Mouse (Mus musculus) heart, embryonic 12.5 days (tissue): ENCODE measurements at regions not wholly inside any gene's neighbourhood (a gene's known extent, or its start where the extent isn't known, plus 50 kb on each side); places are given as distances from the start of the nearest gene placed in this dataset.

ENCODE experiments used
- ATAC-seq: fragments of 200-750 bp; cut with Nextera tagmentation; 2 replicates; pipeline ENCODE4 v1.8.0; 2017; ENCODE audit warnings: moderate TSS enrichment, moderate library complexity; ENCODE audit not compliant: insufficient number of reproducible peaks, low FRiP score
- H3K27ac ChIP-seq: fragments of 300-500 bp; sonication (generic); 2 replicates; pipeline ENCODE4 v1.5.1; 2016; ENCODE audit warnings: mild to moderate bottlenecking, moderate library complexity; ENCODE audit not compliant: poor library complexity, severe bottlenecking
- H3K27me3 ChIP-seq: fragments of 300-500 bp; sonication (generic); replicated peaks from 2 replicates; pipeline ENCODE4 v1.6.1; 2016; ENCODE audit warnings: mild to moderate bottlenecking, moderate library complexity
- H3K36me3 ChIP-seq: fragments of 300-500 bp; sonication (generic); 2 replicates; pipeline ENCODE4 v1.6.1; 2016; ENCODE audit warnings: mild to moderate bottlenecking, moderate library complexity
- H3K4me1 ChIP-seq: fragments of 300-500 bp; sonication (generic); replicated peaks from 2 replicates; pipeline ENCODE4 v1.6.1; 2016; ENCODE audit warnings: mild to moderate bottlenecking
- H3K4me2 ChIP-seq: fragments of 300-500 bp; sonication (generic); 2 replicates; pipeline ENCODE4 v1.6.1; 2016; ENCODE audit warnings: mild to moderate bottlenecking, moderate library complexity
- H3K4me3 ChIP-seq: fragments of 300-500 bp; sonication (generic); 2 replicates; pipeline ENCODE4 v1.5.1; 2016; ENCODE audit warnings: mild to moderate bottlenecking
- H3K9ac ChIP-seq: fragments of 300-500 bp; sonication (generic); 2 replicates; pipeline ENCODE4 v1.6.1; 2016; ENCODE audit warnings: mild to moderate bottlenecking, moderate library complexity
- H3K9me3 ChIP-seq: fragments of 300-500 bp; sonication (generic); replicated peaks from 2 replicates; pipeline ENCODE4 v1.6.1; 2016; ENCODE audit warnings: mild to moderate bottlenecking, moderate library complexity
- WGBS: fragments of 180-500 bp; shearing (Covaris S2); methylation state at CpG from one replicate; pipeline ENCODE4 v1.1.7; 2016; 5-methylcytosine and 5-hydroxymethylcytosine counted together

DNA sequence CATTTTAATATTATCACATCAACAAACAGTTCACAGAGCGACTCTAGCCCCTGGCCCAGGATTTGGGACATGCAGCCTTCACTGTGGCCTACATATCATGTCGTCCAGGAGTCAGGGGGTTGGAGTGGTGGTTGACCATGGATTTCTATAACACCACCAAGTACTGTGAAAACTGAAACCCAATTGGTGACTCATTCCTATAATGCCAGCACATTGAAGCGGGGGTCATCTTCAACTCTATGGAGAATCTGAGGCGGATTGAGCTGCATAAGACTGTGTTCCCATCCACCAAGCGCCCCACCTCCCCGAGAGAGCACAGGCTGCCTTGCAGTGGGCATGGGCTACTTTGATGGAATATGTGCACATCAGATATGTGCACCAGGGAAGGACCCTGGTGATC lies 89.6 kb downstream of the Cstad start:
- no peak overlapping the region for H3K4me2 ChIP-seq
- H3K27me3 ChIP-seq: no peaks in the 10 kb centered on the region
- H3K4me3 ChIP-seq: no peak overlapping the region
- WGBS: 87% methylated on average over 6 of the region's 6 CpGs
- H3K9me3 ChIP-seq: peaks cover 8% of the 10 kb centered on the region
- ATAC-seq: no peak
- H3K9ac ChIP-seq: no peak overlapping the region
- no peaks in the 10 kb centered on the region for H3K36me3 ChIP-seq
- H3K27ac ChIP-seq: peak overlapping the region; percentile 82
- H3K4me1 ChIP-seq: peaks cover 46% of the 10 kb centered on the region

DNA sequence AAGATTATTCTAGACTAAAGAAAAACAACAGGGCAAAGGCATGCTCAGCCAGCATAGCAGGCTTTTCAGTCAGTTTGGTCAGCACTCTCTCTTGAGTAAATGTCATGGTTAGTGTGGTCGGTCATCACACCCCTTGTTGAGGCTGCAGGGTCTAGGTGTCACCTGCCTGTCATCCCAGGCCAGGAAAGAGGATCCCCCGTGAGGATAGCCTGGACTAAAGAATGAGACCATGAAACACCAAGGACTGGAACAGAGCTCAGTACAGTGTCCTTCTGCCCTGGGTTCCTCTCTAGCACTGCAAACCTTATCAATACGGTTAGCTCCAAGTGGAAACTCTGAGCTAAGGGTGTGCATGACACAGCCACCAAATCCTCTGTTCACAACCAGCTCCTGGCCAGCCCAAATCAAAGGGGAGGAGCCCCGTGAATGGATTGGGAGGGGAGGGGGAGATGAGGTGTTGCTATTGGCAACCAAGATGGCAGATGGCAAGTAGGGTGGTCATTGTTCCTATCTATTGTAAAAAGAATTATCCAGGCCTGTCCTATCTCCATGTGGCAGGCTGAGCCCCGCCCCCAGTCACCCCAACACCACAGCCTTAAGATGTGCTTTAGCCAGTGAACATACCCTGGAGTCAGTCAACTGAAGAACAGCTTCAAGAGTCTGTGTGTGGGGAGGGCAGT lies 87.4 kb downstream of the Cstad start:
- no peak for ATAC-seq
- Histone ChIP-seq H3K9me3 (peaks cover 8% of the 10 kb centered on the region), H3K36me3 (no peaks in the 10 kb centered on the region), H3K27ac (no peak overlapping the region), H3K9ac (no peak overlapping the region), H3K4me2 (no peak overlapping the region), H3K27me3 (no peaks in the 10 kb centered on the region), H3K4me1 (peaks cover 59% of the 10 kb centered on the region), H3K4me3 (no peak overlapping the region)
- WGBS: 51% methylated on average over 5 of the region's 5 CpGs

DNA sequence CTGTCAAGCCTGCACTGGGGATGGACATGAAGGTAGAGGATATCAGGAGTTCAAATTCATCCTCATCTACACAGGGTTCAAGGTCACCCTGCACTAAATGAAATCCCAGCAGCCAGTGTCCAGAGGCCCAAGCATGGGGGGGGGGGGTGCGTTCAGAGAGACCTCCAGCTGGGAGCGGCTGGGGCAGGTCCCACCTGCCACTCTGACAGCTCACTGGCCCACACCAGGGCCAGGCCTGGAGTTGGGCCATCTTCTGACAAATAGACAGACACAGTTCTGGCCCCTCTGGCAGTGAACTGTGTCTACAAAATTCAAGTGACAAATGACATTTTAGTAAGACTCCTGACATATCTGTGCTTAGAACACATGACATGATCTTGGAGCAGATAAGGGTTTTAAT lies 86.8 kb downstream of the Cstad start:
- Histone ChIP-seq H3K4me3 (no peak overlapping the region), H3K9ac (no peak overlapping the region), H3K4me2 (no peak overlapping the region), H3K9me3 (peaks cover 8% of the 10 kb centered on the region), H3K4me1 (peaks cover 57% of the 10 kb centered on the region), H3K36me3 (no peaks in the 10 kb centered on the region), H3K27ac (no peak overlapping the region), H3K27me3 (no peaks in the 10 kb centered on the region)
- ATAC-seq: no peak
- WGBS: 68% methylated on average over 2 of the region's 2 CpGs

DNA sequence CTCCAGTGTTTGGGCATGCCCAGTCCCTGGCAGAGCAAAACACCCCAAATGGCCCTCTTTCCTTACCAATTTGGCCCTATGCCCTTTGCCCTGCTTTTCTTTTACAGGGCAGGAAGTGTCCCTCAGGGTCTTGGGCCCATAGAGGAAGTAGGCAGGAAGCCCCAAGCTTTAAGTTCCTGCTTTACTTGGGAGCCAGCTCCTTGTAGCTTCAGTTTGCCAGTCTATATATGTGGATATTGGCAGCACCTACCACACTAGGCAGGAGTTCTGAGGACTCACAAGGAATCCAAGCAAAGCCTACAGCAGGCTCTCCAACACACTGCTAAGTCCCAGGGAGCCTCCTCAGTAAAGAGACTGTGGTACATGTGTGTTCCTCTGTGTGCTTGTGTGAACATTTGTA lies 84.2 kb downstream of the Cstad start:
- no peak for ATAC-seq
- Histone ChIP-seq H3K27me3 (no peaks in the 10 kb centered on the region), H3K36me3 (no peaks in the 10 kb centered on the region), H3K9me3 (peaks cover 8% of the 10 kb centered on the region), H3K4me1 (peaks cover 43% of the 10 kb centered on the region), H3K4me3 (no peak overlapping the region), H3K9ac (no peak overlapping the region), H3K4me2 (no peak overlapping the region), H3K27ac (0 out of 2 replicates have a peak overlapping the region, but pooled peaks have one; percentile 45)

DNA sequence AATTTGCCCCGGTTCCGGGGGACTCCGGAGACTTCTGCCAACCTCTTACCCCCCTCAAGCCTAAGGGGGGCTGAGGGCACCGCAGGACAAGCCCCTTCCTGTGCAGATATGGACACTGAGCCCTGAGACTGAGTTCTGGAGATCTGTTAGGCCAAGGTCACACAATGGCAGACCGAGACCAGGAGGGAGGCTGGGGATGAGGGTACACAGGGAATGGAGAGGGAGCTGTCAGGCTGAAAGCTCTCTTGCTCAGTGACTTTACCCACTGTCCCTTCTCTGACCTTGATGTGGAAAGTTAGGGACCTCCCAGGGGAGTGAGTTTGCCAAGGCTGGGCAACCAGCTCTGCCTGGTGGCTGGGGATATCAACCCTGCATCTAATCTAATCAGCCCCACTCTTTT lies 82.7 kb downstream of the Cstad start:
- WGBS: under 1% methylated on average over 5 of the region's 5 CpGs
- peak; percentile 61 for ATAC-seq

DNA sequence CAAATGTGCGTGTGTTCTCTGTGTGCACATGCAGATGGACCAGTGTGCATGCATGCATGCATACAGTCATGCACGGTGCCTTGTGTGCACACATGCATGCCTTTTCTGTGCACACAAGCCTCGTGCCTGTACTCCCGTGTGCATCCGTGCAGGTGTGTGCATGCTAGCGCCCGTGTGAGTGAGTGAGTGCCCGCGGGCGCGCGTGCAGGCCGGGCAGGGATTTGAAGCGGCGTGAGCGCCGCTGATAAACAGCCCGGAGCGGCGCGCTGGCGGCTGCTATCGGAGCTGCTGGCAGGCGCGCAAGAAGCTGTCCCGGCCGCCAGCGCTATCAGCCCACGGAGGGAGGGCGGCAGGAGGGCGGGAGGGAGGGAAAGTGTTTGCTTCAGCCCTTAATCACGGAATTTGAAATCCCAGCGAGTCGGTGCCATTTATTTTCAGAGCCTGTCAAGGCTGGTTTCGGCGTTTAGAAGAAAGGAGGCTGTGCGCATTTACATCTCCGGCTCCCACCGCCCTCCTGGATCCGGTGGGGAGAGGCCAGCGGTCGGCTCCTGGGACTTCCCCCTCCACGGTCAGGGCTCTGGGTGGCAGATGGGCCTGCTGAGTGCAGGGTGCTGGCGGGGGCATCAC lies 82.1 kb downstream of the Cstad start:
- Histone ChIP-seq H3K27ac (peak overlapping the region; percentile 99), H3K4me1 (peaks cover 37% of the 10 kb centered on the region), H3K4me2 (peak overlapping the region; percentile 64), H3K36me3 (no peaks in the 10 kb centered on the region), H3K27me3 (no peaks in the 10 kb centered on the region), H3K9ac (peak overlapping the region; percentile 72), H3K9me3 (peaks cover 8% of the 10 kb centered on the region), H3K4me3 (peak overlapping the region; percentile 32)
- ATAC-seq: peak; percentile 78
- under 1% methylated on average over 44 of the region's 44 CpGs for WGBS

More for the DNA sequence above, 82.7 kb downstream of the Cstad start:
- Histone ChIP-seq H3K9ac (peak overlapping the region; percentile 72), H3K4me1 (peaks cover 43% of the 10 kb centered on the region), H3K36me3 (no peaks in the 10 kb centered on the region), H3K27me3 (no peaks in the 10 kb centered on the region), H3K27ac (peak overlapping the region; percentile 99), H3K9me3 (peaks cover 8% of the 10 kb centered on the region), H3K4me3 (peak overlapping the region; percentile 32), H3K4me2 (peak overlapping the region; percentile 64)

DNA sequence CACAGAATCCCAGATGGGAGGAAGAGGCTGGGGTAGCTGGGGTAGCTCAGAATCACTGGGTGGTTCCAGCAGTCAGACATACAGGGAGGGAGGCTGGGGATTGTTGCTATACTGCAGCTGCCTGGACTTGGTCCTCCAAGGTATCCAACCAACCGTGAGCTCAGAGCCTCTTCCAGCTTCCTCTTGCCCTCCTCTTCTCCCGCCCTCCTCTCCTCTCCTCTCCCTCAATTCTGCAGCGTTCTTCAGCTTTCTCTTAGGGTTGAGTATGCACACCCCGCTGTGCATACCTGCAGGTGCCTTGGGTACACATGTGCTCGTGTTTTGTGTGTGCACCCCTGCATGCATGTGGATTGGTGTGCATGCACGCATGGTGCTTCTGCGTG lies 81.6 kb downstream of the Cstad start:
- 3% methylated on average over 7 of the region's 7 CpGs for WGBS
- Histone ChIP-seq H3K9me3 (peaks cover 8% of the 10 kb centered on the region), H3K27ac (peak overlapping the region; percentile 99; the same call in 1 of the 2 replicates), H3K4me3 (peak overlapping the region; percentile 32), H3K36me3 (no peaks in the 10 kb centered on the region), H3K9ac (peak overlapping the region; percentile 72; the same call in 1 of the 2 replicates), H3K4me2 (peak overlapping the region; percentile 64), H3K27me3 (no peaks in the 10 kb centered on the region), H3K4me1 (peaks cover 34% of the 10 kb centered on the region)
- ATAC-seq: peak; percentile 20; the same call in 1 of the 2 replicates

DNA sequence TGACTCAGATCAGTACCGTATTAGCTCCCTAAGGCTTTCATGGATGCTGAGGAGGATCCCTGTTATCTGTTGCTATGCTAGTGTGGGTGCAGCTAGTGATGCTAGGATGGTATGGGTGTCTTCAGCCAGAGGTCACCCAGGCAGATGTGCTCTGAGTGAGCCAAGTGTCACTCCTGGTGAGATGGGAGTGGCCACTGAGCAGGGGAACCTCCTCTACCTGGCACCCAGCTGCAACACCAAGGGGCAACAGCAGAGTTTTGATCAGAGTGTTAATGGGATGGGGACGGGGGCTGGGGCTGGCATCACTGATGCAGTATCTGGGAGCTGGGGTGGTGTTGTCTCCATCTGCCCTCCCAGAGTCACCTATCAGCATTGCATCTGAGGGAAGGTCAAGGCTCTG lies 81.0 kb downstream of the Cstad start:
- Histone ChIP-seq H3K27me3 (no peaks in the 10 kb centered on the region), H3K27ac (0 out of 2 replicates have a peak overlapping the region, but pooled peaks have one; percentile 99), H3K4me1 (peaks cover 40% of the 10 kb centered on the region), H3K9me3 (peaks cover 8% of the 10 kb centered on the region), H3K9ac (peak overlapping the region; percentile 72; the same call in 1 of the 2 replicates), H3K4me2 (no peak overlapping the region), H3K4me3 (no peak overlapping the region), H3K36me3 (no peaks in the 10 kb centered on the region)
- 71% methylated on average over 2 of the region's 2 CpGs for WGBS
- ATAC-seq: no peak

DNA sequence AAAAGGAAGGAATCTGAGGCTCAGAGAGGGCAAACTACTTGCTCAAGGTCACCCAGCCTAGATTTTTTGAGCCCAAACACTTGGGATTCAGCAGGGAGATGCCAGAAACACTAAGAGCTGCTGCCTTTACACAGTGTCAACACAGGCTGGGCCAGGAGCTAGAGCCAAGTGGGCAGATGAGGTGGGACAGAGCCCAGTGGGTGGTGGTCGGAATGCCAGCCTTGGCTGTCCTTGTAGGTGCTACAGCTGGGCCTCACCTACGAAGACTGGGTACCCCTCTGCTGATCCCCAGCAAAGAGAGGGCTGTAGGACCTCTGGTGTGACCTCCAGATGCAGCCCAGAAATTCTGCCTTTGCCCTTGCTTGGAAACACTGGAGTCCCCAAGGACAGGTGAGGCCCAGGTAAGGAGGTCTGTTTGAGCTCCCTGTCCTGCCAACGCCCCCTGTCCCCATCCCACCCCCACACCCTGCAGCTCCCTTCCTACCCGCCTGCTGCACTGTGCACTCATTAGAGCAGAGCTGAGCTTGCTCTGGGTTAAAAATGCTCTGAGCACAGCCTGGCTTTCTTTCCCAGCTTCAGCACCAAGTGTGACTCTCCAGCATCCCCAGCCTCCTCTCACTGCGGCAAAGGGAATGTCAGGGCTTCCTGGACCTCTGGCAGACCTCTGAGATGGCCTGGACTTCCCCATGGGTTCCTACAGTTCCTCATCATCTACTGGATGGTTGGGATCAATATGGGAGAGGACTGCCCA lies 76.2 kb downstream of the Cstad start:
- 74% methylated on average over 5 of the region's 5 CpGs for WGBS
- Histone ChIP-seq H3K36me3 (no peaks in the 10 kb centered on the region), H3K9me3 (no peaks in the 10 kb centered on the region), H3K4me1 (peaks cover 47% of the 10 kb centered on the region), H3K27ac (no peak overlapping the region), H3K4me2 (no peak overlapping the region), H3K9ac (peak overlapping the region; percentile 32; the same call in 1 of the 2 replicates), H3K4me3 (no peak overlapping the region), H3K27me3 (no peaks in the 10 kb centered on the region)
- ATAC-seq: no peak

DNA sequence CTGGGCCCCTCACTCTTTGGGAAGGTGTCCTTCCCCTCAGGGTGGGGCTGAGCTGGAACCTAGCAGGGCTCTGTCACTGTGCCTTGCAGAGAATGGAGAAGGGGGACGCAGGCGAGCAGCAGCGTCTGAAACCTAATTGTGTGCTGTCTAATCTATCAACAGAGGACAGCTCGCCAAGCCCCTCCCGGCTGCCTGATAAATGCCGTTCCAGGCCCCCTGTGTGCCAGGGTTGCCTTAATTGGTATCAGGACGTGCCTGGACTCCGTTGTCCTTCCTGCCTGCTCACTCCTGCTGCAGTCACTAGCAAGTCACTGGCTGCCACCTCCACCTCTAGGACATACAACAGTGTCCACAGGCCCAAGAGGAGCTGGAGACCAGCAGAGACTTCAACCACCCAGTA lies 72.6 kb downstream of the Cstad start:
- Histone ChIP-seq H3K36me3 (no peaks in the 10 kb centered on the region), H3K9me3 (no peaks in the 10 kb centered on the region), H3K27me3 (no peaks in the 10 kb centered on the region), H3K4me3 (no peak overlapping the region), H3K4me1 (peaks cover 43% of the 10 kb centered on the region), H3K4me2 (peak overlapping the region; percentile 22), H3K9ac (peak overlapping the region; percentile 44), H3K27ac (peak overlapping the region; percentile 83)
- 5% methylated on average over 8 of the region's 8 CpGs for WGBS
- no peak; the same call in 1 of the 2 replicates for ATAC-seq

DNA sequence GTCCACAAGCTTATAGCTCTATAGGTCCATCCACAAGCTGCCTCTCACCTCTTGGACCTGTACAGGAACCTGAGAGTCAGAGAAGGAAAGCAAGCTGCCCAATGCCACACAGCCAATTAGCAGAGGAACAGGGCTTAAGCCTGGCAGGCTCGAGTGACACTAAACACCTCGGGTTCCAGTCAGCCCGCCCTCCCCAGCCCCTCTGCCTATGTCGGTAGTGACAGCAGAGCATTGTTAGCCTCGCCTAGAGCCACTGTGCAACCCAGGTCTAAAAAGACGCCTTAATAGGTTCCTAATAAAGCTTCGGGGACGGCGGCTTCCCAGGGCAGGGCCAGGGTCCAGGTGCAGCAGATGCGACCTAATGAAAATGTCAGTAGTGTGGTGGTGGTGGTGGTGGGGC lies 66.3 kb downstream of the Cstad start:
- Histone ChIP-seq H3K4me2 (no peak overlapping the region), H3K4me1 (peaks cover 48% of the 10 kb centered on the region), H3K9me3 (no peaks in the 10 kb centered on the region), H3K27me3 (no peaks in the 10 kb centered on the region), H3K27ac (0 out of 2 replicates have a peak overlapping the region, but pooled peaks have one; percentile 2), H3K4me3 (no peak overlapping the region), H3K9ac (peak overlapping the region; percentile 53; the same call in 1 of the 2 replicates), H3K36me3 (no peaks in the 10 kb centered on the region)
- 57% methylated on average over 10 of the region's 10 CpGs for WGBS
- no peak for ATAC-seq
